Mouse (Mus musculus) fibroblast of lung, adult 2 months (primary cell): ENCODE data around the gene Coq10a.

Source experiments
- DNase-seq: peaks from one replicate; pipeline ENCODE4 v3.0.0-alpha.2; 2011; ENCODE audit warnings: low read depth

The Coq10a gene

GRCm38 (mm10) chr10:128368402-128369217, at the start of gene Coq10a:
Gene Coq10a (minus strand): TSS chr10:128368997.
- peak; percentile 65 for DNase-seq

DNA sequence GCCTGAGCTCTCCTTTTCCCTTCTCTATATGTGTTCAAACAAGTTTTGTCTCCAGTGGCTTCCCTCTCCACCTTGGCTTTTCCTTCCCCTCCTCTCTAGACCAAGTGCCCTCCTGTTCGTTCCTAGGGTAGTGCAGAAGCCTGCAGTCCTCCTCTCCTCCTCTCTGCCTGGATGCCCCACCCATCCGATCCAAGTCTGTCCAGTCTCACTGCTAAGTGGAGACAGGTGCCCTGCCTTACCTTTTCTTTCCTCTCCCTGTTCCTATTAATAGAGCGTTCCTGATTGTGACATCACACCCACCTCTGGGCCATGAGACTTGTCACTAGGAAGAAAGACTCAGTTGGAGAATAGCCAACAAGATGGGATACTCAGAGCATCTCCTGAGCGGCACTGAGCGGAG, 46.1 kb upstream of the Coq10a start:
- no peak for DNase-seq

DNA sequence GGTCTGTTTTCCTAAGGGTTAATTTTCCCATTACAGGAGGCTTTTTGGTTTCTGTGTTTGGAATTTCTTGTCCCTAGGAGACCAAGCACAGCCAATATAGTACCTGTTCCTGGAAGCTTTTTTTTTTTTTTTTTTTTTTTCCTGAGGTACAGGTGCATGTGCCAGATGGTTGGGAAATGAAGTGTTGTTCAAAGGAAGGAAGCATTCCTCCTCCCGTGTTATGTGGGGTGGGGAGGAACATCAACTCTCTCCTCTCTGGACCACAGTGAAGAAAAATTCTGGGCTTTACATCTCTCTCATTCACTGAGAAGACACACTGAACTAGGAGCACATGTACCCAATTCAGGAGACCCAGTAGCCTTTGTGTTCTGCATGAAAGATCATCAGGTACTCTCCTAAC, 44.3 kb upstream of the Coq10a start:
- DNase-seq, result no peak

GRCm38 (mm10) chr10:128412558-128412957, 43.8 kb upstream of the Coq10a start:
- DNase-seq, result no peak

DNA sequence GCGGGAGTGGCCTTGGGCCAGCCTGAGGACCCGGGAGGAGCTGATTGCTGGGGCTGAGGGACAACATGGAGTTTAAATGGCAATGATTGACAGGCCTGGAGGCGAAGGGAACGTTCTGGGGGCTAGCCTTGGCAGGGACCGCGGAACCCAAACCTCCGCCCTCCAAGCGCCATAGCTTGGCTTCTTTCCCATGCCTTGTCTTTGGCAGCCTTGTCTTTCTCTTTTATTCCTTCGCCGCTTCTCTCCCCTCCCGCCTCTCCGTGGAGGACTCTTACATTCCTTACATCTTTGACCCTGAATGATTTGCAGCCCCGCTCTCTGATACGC, 43.2 kb upstream of the Coq10a start:
- DNase-seq, result no peak

DNA sequence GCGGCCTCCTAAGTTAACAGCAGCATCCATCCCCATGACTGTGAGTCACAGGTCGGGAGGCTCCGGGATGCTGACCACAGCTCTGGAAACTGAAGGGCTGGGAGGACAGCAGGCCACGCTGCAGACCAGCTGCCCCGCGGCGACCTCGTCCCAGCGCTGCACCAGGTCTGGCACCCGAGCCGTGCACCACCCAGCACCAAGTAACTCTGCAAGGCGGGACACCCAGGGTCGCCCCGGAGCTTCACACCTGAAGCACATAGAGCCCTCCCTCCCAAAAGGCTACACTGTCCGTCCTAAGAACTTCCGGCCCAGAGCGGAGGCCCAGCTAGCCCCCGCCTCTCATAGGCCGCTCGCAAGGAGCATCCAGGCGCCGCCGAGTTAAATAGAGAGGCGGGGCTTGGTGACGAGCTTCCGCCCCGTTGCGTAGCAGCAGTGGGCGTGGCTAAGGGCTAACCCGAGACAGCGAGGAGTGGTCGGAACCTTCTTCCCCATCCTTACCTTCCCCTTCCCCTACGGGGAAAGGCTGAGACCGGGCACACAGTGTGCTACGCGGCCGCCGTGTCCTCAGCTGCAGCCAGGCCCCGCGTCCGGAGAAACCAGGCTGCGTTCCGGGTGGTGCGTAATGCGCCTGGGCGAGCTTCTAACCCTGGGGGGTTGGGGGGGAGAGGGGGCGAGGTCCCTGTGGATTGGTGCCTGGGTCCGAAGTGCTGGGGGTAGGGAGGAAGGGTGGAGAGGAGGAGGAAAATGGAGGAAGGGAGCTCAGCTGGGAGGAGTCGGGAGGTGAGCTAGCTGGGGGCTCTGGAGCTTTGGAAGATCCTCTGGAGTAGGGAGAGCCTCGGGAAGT, 42.6 kb upstream of the Coq10a start, which contains the start of the genes Nabp2 and Rnf41:
TSS of gene Nabp2 (minus strand) at position 282 of the 844 bp plus-strand sequence.
TSS of gene Rnf41 (plus strand) at position 447 of the 844 bp plus-strand sequence.
- peak; percentile 90 for DNase-seq

- DNase-seq, result no peak
Observed at GRCm38 (mm10) chr10:128410560-128410845, 41.7 kb upstream of the Coq10a start.

GRCm38 (mm10) chr10:128409692-128410559, 41.1 kb upstream of the Coq10a start:
- DNase-seq, result peak; percentile 97

DNA sequence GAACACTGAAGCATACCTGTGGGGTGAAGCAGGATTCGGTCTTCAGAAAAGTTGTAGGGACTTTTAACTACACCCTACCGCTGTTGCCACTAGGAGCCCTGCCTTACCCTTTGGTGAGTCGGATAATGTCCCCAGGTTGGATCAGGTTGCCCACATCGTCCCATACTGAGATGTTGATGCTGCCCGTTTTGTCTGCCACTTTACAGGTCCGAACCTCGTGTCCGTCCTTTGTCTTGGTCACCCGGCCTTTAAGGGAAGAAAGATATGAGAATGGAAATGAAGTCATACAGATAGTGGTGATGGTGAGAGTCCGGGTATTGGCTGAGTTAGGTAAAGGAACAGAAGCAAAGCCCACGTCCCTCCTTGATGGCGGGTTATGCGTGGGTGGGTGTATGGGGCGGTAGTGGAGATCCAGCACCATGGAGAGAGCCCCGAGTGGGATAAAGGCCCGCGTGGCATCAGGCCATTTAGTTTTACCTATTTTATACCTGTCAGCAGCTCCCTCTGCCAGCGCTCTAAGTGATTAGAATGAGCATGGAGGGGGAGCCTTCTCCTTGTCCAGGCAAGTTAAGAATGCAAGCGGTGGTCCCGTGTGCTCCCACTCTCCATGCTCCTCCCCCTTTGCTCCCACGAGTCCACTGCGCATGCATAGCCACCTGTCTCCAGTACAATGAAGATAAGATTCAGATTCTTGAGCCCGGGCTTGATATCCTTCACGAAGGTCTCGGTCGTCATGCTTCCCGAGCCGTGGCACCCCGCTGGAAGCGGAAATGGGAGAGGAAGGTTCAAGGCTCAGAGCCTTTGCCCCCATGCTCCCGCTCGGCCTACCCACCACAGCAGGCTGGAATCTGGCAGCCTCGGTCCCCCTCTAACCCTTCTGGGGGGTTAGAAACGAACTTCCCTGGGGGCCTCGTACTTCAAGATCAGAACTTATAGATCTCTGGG, 40.1 kb upstream of the Coq10a start:
- no peak for DNase-seq

DNA sequence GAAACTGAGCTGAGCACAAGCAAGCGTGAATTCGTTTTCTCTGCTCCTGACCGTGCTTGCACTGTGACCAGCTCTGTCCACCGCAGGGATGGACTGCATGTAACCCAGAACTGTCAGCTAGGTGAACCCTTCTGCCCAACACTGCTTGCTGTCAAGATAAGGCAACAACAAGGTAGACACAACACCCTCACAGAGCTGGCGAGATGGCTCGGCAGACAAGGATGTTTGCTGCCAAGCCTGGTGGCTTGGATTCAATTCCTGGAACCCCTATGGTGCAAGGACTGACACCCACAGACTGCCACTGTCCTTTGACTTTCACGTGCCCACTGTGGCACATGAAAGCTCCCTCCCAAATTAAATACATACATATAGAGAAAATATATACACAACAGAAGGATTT, 35.1 kb upstream of the Coq10a start:
- no peak for DNase-seq

DNA sequence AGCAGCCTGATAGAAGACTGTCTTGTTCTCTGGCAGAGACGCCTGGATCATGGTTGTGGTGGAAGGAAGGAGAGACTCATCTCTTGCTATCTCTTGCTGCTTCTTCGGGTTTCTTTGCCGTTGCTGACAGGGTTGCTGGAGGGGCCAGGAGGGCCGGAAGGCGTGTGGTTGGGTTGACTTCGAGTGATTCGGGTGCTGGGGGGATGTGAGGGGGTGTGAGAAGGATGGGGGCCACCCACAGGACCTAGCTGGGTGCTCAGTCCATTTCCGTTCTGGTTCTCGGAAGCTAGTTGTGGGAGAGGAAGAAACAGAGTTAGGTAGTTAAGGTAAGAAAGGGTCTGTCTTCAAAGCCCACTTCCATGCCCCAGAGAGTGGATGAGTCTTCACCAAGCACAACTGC, 32.8 kb upstream of the Coq10a start:
- DNase-seq, result no peak

DNA sequence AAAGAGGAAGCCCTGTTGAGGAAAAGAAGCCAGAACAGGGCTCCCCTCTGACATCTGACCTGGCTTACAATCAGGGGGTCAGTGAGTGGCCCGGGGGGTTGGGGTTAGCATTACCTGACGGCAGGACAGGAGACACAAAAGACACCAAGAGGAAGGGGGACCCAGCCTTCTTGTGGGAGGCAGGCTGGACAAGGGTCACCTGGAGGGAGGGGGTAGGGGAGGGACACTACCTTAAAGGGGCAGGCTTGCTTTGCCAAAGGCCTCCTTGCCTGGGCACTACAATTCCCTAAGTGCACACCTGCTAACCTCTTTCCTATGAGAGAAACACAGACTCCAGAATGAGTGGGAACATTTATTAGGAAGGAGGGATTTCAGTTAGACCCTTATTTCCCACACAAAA, 32.3 kb upstream of the Coq10a start, which contains the start of gene Slc39a5:
TSS of gene Slc39a5 (minus strand) at position 174 of the 400 bp plus-strand sequence.
- DNase-seq, result no peak

DNA sequence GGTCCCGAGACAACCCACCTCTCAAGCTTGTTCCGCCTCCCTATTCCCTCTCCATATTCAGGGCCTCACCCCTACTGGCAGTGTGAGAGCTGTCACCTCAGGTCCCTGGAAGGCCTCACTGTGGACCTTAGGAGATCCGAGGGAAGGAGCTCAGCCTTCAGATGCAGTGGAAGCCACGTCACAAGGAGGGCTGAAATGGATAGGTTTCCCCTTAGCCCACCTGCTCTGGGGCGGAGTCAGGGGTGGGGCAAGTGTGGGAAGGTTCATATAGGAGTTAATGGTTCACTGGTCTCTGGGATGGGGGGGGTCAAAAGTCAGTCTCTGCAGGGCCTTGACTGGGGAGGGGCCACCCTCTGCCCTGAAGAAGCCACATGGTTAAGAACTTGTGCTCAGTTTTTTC, 31.5 kb upstream of the Coq10a start:
- DNase-seq, result no peak

DNA sequence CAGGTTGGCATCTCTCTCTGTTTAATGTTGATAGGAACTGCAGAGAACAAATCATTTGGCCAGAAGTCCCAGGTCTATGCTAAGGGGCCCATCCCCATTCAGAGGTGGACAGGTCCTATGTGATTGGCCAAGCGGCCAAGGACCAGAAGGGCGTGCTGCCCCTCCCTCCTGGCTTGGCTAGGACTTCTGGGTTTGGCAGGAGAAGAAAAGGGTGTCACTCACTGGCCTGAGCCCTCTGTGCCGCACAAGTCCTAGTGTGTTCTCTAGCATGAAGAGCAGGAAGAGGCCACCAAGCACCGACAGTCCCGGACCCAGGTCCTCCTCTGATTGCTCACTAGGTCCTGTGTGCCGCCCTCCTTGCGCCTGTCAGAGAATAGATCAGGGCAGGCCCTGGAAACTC, 28.7 kb upstream of the Coq10a start:
- DNase-seq, result no peak

- DNase-seq, result no peak
Observed at GRCm38 (mm10) chr10:128396716-128397264, 28.0 kb upstream of the Coq10a start.

- no peak for DNase-seq
Observed at GRCm38 (mm10) chr10:128396017-128396673, 27.3 kb upstream of the Coq10a start.

GRCm38 (mm10) chr10:128391850-128392249, 23.1 kb upstream of the Coq10a start:
- DNase-seq, result no peak

DNA sequence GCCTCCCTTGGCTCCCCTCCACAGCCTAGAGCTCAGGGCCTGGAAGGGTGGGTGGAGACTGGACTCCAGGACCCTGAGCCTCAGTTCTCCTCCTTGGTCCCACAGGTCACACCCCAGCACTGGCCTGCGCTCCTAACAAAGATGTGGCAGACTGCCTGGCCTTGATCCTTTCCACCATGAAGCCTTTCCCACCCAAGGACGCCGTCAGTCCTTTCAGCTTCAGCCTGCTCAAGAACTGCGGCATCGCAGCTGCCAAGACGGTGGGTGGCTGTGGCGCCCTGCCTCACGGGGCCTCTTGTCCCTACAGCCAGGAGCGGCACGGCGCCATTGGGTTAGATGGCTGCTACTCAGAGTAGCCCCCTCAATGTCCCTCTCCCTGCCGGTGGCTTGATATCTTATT, 21.6 kb upstream of the Coq10a start:
- no peak for DNase-seq

DNA sequence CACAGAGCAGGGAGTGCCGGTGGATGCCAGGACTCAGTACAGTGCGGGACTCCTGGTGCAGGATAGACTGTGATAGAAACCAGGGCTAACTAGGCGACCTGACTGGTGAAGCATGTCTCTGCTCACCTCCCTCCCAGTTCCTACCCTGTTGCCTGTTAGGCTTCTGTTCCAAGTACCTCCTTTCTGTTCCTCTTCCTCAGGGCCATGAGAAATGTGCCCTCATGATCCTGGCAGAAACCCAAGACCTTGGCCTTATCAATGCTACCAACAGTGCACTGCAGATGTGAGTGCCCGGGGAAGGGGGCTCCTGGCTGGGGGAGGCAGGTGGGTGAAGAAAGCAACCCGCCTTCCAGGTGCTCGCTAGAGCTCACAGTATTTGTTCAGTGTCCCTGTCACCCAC, 20.8 kb upstream of the Coq10a start:
- DNase-seq, result no peak

- DNase-seq, result no peak
Observed at GRCm38 (mm10) chr10:128388941-128389340, 20.1 kb upstream of the Coq10a start.
